Mouse (Mus musculus) stomach, postnatal 0 days (tissue): ENCODE results near the gene Rfx1.

Source experiments
- CTCF ChIP-seq: IDR thresholded peaks from 2 replicates; pipeline ENCODE4 v1.5.1; 2016; ENCODE audit warnings: antibody characterized with exemption, low read depth, mild to moderate bottlenecking, moderate library complexity
- EP300 ChIP-seq: optimal IDR thresholded peaks from 2 replicates; pipeline ENCODE3; 2016; ENCODE audit warnings: antibody characterized with exemption

DNA sequence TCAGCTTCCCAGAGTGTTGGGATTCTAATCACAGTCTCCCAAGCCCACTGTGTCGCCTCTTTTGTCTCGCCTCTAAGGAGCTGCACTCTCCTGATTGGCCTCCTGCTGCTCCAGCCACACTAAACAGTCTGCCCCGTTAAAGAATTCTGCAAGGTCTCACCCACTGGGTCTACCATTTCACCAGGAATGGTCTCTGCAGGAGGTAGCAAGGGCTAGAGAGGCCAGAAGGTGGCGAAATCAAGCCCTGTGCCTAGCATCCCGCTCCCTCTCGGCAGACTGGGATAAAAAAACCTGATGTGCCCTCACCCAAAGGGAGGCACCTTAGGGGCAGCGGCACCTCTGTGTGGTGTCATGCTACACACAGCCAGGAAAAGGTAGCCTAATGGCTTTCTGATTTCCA lies 22.5 kb upstream of the Rfx1 start:
- TF ChIP-seq EP300 (no peak), CTCF (peak; percentile 35)
